Mouse (Mus musculus) layer of hippocampus, postnatal 10 days (tissue): ENCODE results near the gene Tmem239. TPM values are rescaled to one million over a fixed set of nuclear protein-coding genes. Genes with fewer than 3 reads are reported as not detected.
"Not testable (repeated sequence)": the region's sequence is repeated elsewhere in the genome, so short reads cannot be mapped to it uniquely, and the experiment has no call there.

Source experiments
- DNase-seq, 2 experiments: peaks; one replicate each; pipeline ENCODE4 v3.0.0; 2021; ENCODE audit warnings: low spot score in 2 of 2
- long read RNA-seq: library from polyadenylated mRNA; stranded (forward); transcript quantifications from one replicate; pipeline ENCODE4 v2.0.0, GENCODE M21; 2023
- total RNA-seq, 2 experiments: library from RNA; stranded (reverse); gene quantifications; 2 replicates each; pipeline ENCODE4 v1.2.3; 2021

Tmem239 gene
- total RNA-seq: not detected
- long read RNA-seq: 0 reads

DNA sequence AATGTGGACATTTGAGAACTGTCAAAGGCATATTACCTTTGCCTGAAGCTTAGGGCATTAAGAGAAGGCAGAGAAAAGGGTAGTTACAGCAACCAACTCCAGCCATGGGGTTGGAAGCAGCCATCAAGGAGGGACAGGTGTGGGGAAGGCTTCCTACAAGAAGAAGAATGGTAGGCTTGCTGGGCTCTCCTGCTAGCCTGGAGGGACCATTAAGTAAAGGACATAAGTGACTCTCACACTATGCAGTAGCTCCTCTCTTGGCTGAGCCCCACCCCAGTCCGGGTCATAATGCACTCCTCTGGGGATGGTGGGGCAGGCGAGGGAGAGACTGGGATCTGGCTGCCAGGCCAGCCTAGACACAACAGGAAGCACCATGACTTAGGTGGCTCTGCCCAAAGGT is at the start of gene Tmem239:
TSS of gene Tmem239 (plus strand) at position 301 of the 400 bp plus-strand sequence.
- no peak for DNase-seq

DNA sequence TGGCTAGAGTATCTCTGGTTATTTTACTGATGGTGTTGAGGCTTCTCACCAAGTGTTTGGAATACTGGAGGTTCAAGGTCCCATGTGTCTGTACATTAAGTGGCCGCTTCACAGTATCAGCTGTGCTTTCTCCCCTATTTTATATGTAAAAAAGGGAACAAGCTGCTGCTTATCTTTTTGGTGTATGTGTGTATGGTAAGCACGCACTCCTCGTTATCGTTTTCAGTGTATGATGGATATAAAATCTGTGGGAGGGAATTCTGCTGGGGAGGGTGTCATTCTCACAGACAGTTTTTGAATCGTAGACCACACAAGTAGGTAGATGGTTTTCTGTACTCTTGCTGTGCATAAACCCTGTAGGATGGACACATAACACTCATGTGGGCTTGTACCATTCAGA is 48.7 kb upstream of the Tmem239 start:
- no peak for DNase-seq

DNA sequence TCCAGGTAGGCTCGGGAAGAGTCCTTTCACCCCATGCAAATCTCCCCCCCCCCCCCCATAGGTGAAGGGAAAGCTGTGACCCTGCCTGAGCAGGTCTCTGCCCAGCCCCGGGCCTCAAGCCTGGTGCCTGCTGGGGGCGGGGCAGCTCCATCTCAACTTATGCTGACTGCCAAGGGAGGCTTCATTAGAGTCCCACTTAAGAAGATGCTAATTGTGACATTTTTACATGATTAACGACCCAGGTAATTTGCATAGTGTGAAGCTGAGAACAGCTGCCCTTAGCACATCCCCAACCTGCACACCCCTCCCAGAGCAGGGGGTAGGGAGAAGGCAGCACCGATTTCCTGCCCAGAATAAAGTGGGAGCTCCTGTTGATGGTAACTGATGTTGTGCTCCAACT is 47.4 kb upstream of the Tmem239 start:
- DNase-seq: no peak

DNA sequence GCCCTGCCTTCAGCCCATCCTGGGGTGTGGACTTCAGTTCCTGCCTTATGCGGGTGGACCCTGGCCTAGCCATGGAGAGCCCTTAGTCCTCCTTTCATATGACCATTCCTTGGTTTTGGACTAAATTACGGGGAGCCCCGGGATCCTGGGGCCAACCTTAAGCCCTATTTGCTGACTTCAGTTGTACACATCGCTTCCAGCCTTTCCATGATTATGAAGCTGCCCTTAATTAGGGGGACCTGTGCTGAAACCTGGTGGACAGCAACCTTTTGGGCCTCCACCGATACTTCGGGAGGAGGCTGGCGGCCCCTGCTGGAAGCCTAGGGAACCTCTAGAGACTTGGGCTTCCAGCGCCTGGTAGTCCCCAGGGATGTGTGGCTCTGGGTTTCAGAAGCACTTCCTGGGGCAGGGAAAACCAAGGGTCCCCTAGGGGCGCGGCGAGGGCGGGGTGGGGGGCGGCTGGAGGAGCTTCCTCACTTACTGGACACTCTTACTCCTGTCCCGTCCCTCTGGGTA is 43.7 kb upstream of the Tmem239 start:
- DNase-seq: peak; percentile 62 to 75

DNA sequence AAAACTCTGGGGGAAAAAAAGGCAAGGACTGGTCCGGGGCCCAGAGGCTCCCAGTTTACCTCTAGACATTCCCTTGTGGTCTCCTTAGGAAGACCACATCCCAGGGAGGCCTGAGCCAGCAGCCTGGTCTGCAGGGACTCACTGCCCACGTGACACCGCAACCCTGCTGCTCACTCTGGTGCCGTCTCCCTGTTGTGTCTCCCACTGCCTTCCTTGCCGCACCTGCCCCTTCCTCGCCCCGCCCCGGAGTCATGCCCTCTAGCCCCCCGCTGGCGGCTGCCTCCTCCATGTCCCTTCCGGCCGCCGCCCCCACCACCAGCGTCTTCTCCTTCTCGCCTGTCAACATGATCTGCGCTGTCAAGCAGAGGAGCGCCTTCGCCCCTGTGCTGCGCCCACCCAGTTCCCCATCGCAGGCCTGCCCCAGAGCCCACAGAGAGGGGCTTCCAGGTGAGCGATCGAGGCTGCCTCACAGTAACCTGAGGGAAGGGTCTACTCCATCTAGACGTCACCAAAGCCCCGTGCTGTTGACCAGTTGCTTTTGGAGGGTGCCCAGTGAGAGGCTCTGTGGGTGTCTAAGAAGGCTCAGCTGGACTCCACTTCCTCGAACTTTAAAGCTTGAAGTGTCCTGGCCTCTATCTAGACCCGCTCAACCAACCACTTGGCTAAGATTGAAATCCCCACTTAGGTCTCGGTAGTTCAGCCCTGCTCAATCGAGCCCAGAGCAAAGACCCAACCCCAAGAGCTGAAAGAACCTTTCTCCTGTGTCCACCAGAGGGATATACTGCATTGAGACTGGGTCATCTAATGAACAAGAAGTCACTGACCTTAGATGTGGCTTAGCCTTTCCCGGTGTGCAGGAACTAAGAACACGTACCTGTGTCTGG is 40.8 kb upstream of the Tmem239 start:
- no peak for DNase-seq

DNA sequence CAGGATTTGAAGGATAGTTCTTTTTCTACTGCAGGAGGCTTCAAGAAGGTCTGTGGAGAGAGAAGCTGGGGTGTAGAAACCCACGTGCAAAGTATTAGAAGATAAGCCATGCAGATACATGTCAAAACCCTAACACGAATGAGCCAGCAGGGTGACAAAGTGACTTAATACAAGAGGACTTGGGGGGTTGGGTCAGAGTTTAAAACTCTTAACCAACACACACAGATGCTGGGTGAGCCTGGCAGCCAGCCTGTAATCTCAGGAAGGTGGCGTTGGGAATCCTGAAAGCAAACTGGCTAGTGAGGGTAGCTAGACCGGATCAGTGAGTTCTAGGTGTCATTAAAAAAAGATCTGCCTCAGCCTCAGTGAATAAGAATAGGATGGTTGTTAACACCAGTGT is 38.9 kb upstream of the Tmem239 start:
- DNase-seq: no peak

DNA sequence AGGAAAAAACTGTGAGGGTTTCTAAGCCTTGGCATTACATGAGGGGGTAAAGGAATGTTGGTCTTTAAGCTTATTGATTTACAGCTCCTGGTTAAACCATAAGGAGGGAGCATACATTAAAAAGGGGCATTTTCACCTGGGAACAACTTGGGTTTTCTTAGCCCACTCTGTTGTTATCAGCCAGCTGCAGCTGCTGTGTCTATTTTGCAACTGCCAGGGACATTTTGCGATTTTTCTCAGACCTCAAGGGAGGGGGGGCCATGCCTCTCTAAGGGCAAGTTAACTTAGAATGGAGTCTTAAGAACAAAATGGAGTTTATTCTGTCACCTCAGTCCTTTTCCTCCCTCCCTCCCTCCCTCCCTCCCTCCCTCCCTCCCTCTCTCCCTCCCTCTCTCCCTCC is 33.3 kb upstream of the Tmem239 start:
- DNase-seq: not testable (repeated sequence)

DNA sequence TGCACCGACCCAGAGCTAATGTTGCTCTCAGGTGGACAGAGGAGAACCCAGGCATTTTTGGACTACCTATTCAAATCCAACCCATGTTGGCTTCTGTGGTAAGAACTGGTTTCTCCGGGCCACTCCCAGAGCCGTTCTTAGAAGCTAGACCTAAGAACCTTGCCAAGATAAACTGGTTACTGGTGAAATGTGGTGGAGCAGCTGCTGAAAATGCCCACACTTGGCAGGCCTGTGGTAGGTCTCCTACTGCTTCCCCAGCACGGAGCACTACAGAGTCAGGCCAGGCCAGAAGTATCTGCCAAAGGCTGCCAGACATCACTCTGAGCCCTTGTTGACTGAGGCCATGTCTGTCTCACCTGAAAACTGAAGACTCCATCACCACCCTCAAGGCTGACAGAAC is 31.3 kb upstream of the Tmem239 start:
- no peak for DNase-seq

DNA sequence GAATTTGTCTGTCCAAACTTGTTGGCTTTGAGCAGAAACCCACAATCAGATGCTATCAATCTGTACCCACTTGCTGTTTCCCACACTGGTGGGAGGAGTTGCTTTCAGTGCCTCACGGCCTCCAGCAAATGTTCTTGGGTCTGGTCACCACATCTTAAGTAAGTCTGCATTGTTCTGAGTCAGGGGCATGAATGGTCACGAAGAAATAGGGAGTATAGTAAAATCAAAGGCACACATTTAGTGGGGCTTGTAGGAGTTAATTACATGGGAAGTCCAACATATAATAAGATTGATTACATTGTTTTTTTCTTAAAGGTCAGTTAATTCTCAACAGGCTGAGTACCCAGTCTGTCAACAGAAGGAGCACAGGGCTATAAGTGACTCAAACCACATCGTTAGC is 23.1 kb upstream of the Tmem239 start:
- no peak for DNase-seq

DNA sequence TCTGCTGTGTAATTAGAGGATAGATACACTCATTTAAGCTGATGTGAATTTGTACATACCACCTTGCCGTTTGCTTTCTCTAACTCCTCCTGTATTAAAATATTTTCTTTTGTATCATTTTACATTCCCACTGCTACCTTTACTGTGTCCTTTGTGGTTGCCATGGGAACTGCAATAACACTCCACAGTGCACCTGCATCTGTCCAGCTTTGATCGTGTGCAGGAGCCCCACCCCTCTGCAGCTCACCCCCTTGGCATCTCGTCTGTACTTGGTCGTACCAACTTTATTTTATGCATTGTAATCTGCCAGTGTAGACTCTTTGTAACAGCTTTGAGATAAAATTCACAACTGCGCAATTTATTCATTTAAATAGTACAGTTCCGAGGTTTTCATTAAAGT is 22.4 kb upstream of the Tmem239 start:
- DNase-seq: no peak

DNA sequence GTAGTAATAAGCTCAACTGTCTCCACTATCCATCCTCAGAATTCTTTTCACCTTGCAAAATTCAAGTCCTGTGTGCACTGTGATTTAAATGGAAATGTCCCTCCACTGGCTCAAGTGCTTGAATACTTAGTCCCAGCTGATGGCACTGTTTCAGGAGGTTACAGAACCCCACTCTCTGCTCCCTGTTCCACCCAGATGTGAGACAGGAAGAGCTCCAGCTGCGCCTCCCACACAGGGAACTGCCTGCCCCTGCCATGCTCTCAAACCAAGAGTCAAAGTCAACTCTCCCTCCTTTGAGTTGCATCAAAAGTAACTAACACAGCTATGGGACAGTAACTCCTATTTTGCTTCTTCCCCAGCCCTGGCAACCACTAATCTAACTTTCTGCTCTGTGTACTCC is 20.1 kb upstream of the Tmem239 start:
- no peak for DNase-seq

DNA sequence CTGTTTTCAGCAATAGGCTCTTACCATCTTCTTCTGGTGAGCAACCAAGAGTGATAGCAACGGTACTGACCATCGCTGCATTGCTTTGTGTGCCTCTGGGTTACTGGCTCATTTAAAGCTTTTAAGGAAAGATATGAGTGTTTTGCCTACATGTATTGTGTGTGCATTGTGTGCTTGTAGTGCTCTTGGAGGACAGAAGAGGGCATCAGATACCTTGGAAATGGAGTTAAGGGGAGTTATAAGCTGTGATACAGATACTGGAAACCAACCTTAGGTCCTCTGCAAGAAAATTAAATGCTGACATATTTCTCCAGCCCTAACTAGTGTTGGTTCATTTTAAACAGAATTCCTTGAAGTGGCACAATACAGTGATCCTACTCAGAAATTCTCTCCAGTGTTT is 17.5 kb upstream of the Tmem239 start:
- no peak for DNase-seq

DNA sequence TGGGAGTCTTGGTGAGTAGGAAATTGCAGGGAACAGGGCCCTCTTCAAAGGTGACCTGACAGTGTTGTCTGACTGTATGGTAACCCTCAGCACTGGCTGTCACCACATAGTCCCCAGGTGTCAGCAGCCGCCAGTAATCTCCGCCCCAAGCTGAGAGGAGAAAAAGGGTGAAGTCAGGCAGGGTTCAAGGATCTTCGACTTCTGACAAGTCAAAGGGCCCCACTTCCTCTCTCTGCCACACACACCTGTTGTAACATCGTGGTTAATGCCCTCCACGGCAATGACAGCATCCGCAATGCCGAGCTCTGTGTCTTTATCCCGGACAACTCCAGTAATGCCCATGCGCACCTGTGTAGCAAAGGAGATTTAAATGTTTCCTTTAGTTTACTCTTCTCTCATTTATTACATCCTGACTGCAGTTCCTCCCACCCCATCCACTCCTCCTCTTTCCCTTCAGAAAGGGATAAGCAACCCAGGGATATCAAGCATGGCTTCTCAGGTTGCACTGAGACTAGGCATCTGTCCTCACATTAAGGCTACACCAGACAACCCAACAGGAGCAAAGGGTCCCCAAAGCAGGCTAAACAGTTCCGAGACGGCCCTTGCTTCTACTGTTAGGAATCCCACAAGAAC is 15.2 kb upstream of the Tmem239 start:
- no peak for DNase-seq

DNA sequence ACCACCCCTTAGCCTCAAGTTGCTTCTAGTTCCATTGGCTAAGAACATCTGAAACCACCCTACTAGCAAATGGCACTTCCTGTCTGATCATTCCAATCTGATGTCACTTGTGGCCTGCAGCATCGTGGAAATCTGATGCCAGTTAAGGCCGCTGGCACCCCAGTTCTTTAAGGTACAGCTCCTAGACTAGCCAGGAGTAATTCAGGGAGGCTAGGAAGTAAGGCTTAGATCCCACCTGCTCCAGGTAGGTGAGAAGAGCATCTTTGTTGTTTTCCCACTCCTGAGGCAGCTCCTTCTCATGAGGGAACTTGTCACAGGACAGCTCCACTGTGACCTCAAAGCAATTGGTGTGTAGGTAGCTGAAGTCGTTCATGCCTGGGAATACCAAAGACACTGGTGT is 13.4 kb upstream of the Tmem239 start:
- DNase-seq: no peak

DNA sequence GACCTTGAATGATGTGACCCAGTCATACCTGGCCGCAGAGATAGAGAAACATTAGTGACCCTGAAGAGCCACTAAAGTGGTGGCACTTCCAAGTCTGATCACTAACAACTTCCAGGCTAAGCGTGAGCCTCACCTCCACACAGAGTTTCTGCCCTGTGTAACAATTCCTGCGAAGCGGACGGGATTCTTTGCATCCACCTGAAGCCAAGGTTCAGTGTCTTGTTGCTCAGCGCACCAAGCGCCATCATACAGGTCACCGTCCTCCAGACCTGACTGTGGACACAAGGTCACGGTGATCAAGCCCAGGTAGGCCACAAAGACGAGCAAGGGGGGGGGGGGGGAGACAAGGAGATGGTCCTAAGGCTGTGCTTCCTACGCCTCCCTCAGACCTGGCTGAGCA is 10.6 kb upstream of the Tmem239 start:
- DNase-seq: no peak

DNA sequence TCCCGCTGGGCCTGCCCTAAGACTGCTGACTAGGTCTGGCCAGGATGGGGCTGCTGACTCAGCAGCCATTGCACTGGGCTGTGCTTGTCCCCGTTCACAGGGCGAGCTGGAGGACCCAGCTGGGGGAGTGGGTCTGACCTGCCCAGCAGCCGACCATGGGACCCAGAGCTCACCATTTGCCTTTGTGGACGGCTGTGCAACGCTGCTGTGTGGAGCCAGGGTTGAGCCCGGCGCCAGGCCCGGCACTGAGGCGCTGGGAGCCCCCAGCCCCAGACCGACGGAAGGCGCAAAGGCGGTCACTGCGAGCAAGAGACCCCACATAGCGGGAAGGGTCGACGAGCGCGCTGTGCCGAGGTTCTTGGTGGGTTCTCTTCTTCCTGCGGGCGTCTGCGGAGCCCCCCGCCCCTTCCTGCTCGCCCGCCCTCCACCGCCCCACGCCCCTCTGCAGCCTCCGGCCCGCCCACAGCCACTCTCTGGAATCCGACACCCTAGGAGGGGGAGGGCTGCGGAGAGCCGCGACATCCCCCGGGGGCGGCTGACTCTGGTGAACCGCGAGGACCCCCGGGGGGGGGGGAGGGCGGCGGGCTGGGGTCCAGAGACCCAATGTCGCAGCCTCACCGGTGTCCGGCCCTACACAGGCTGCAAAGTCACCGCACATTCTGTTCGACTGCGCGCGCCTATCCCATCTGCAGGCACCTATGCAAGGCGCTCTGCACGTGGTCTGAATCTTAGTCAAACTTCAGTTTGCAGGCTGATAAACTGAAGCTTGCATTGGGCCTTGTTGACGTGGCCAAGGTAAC is 8.9 kb upstream of the Tmem239 start, which contains the start of gene Cpxm1:
TSS of gene Cpxm1 (minus strand) at position 389 of the 800 bp plus-strand sequence.
- peak; percentile 23 to 41 for DNase-seq

DNA sequence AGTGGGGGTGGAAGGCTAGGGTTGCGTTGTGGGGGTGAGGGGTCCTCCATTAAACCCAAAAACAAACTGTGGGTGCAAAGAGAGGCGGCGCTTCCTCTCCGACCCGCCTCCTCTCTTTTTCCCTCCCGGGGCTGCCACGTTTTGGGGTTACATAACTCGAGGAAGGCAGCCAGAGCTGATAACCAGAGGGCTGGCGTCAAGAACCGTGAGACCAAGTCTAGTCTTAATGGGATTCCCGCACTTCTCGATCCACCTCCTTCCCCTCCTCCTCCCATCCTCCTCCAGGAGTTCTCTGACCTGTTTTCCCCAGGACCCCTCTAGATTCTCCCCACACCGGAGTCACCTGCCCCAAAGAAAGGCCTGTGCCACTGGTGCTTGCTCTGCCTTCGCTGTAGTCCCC is 8.2 kb upstream of the Tmem239 start:
- DNase-seq: no peak

DNA sequence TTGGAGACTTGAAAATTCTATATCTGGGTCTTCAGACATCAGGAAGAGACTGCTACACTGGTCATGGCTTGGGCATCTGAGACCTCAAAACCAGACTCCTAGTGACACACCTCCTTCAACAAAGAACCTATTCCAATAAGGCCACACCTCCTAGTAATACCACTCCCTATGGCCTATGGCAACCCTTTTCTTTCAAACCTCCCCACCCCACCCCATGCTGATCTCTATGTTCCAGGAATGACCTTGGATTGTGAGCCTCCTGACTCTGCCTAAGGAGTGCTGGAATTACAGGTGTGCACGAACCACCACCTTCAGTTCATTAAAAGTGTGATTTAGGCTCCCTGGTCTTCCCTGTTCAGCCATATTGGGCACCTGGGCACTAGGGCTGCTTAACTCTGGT is 6.2 kb upstream of the Tmem239 start:
- DNase-seq: no peak

DNA sequence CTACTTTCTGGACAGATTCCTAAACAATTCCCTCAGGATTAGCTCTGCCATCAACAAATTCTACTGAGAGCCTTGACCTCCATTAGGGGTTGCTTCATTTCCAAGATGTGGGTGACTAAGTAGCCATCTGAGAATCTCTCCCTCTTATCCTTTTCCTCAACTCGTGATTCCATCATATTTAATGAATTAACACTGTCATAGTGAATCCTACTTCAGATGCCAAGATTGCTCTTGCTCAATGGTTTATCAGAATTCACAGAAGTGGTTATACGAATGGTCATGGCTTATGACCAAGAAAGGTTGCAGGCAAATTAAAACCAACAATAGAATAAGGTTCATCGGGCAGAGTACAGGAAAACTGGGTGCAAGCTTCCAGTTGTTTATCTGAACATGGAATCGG is 4.4 kb upstream of the Tmem239 start:
- no peak for DNase-seq

DNA sequence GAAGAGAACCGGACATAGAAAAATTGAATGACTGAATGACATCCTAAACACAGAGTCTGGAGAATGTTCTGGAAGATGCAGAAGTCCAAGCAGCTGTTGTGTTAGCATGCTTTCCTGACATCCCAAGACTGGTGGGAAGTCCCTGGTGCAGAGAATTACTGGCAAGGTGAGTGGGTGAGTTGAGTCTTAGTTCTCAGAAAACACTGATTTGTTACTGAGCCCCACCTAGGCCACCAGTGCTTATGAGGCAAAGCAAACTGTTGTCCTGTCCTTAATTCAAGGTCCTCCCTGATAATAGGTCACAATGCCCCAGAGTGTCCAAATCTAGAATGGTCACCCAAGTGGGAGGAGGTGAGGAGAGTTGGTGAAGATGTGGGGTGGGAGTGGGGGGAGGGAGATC is 1.3 kb upstream of the Tmem239 start, which contains the start of the genes Gm28372 and 1700020A23Rik:
TSS of gene Gm28372 (plus strand) at position 301 of the 400 bp plus-strand sequence.
TSS of gene 1700020A23Rik (plus strand) at position 321 of the 400 bp plus-strand sequence.
- no peak for DNase-seq

DNA sequence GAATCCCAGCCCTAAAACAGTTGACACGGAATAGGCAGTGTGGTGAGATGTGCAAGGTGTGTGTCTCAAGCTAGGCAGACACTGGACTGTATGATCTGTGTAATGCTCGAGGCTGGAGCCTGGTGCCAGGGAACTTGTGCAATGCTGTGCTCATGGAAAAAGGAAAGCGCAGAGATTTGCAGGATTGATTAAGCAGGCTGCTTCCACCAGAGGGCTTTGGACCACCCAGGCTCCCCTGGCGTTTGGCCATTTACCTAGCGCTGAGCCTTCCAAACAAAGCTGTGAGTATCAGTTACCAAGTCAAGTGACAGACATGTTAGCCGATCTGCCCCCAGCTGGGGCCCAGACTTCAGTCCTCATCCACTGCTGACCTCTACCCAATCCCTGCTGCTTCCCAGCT is 1.9 kb downstream of the Tmem239 start:
- DNase-seq: no peak
